Mouse (Mus musculus) intestine, postnatal 0 days (tissue): ENCODE measurements around the gene Ppfia3. TPM values are rescaled to one million over a fixed set of nuclear protein-coding genes. Genes with fewer than 3 reads are reported as not detected.

Experiments used
- ATAC-seq: fragments of 200-750 bp; cut with Nextera tagmentation; 2 replicates; pipeline ENCODE4 v1.8.0; 2017; ENCODE audit warnings: mild to moderate bottlenecking, moderate TSS enrichment, moderate library complexity
- H3K27ac ChIP-seq: fragments of 300-500 bp; sonication (generic); 2 replicates; pipeline ENCODE4 v1.5.1; 2014; ENCODE audit warnings: mild to moderate bottlenecking, low read depth, low read length, moderate library complexity
- H3K27me3 ChIP-seq: fragments of 300-500 bp; sonication (generic); replicated peaks from 2 replicates; pipeline ENCODE4 v1.6.1; 2014; ENCODE audit warnings: low read length, mixed read lengths; ENCODE audit not compliant: control insufficient read depth, insufficient read depth
- H3K36me3 ChIP-seq: fragments of 300-500 bp; sonication (generic); 2 replicates; pipeline ENCODE4 v1.6.1; 2014; ENCODE audit warnings: mild to moderate bottlenecking, moderate library complexity; ENCODE audit not compliant: control insufficient read depth, insufficient read depth
- H3K4me1 ChIP-seq: fragments of 300-500 bp; sonication (generic); replicated peaks from 2 replicates; pipeline ENCODE4 v1.6.1; 2014; ENCODE audit warnings: antibody characterized with exemption, low read length, mixed read lengths; ENCODE audit not compliant: control insufficient read depth, insufficient read depth
- H3K4me2 ChIP-seq: fragments of 300-500 bp; sonication (generic); replicated peaks from 2 replicates; pipeline ENCODE4 v1.6.1; 2014; ENCODE audit warnings: low read depth, mild to moderate bottlenecking, moderate library complexity
- H3K4me3 ChIP-seq: fragments of 300-500 bp; sonication (generic); 2 replicates; pipeline ENCODE4 v1.5.1; 2014; ENCODE audit warnings: low read depth, low read length
- H3K9ac ChIP-seq: fragments of 300-500 bp; sonication (generic); 2 replicates; pipeline ENCODE4 v1.6.1; 2014; ENCODE audit warnings: mild to moderate bottlenecking, low read depth, low read length
- H3K9me3 ChIP-seq: fragments of 300-500 bp; sonication (generic); 2 replicates; pipeline ENCODE4 v1.6.1; 2016; ENCODE audit warnings: mixed run types; ENCODE audit not compliant: control insufficient read depth
- CTCF ChIP-seq: sonication (generic); IDR thresholded peaks from 2 replicates; pipeline ENCODE4 v1.5.1; 2016; ENCODE audit warnings: low read depth, mild to moderate bottlenecking, control low read depth, antibody characterized with exemption, moderate library complexity
- WGBS: fragments of 180-500 bp; shearing (Covaris S2); extraction: QIAGEN DNeasy Blood & Tissue Kit; methylation state at CpG from one replicate; pipeline ENCODE4 v1.1.7; 2014; 5-methylcytosine and 5-hydroxymethylcytosine counted together
- polyA plus RNA-seq: library from polyadenylated mRNA; unstranded; fragments of >200 nt; fragmentation: Nextera tagmentation; extraction: Ambion mirVana; gene quantifications from 2 replicates; pipeline ENCODE4 v1.2.1, GENCODE M21; 2015

The Ppfia3 gene
- polyA plus RNA-seq, 1 experiment from 2014 or later: 24.5 TPM

- WGBS: 89% methylated on average over 4 of the region's 4 CpGs
- Histone ChIP-seq H3K4me2 (no peak overlapping the region), H3K27me3 (no peaks in the 10 kb centered on the region), H3K9me3 (no peaks in the 10 kb centered on the region), H3K36me3 (no peaks in the 10 kb centered on the region), H3K4me3 (no peak overlapping the region), H3K27ac (no peak overlapping the region), H3K9ac (no peak overlapping the region), H3K4me1 (peaks cover 19% of the 10 kb centered on the region)
- ATAC-seq: no peak
- no peak for TF ChIP-seq CTCF
These were observed 30.5 kb downstream of the Ppfia3 start for GRCm38 (mm10) chr7:45336319-45336718.

GRCm38 (mm10) chr7:45335056-45335455, 31.8 kb downstream of the Ppfia3 start, which contains the start of gene Hrc:
TSS of gene Hrc (plus strand) at chr7:45335290.
- Histone ChIP-seq H3K27ac (no peak within 1 kb of the TSS; the same call in 1 of the 2 replicates), H3K4me3 (no peak within 1 kb of the TSS), H3K4me1 (peaks cover 23% of the 10 kb centered on the region), H3K4me2 (peak within 1 kb of the TSS; percentile 79), H3K9ac (no peak within 1 kb of the TSS), H3K36me3 (peaks cover 7% of the 10 kb centered on the region; the same call in 1 of the 2 replicates), H3K9me3 (no peaks in the 10 kb centered on the region), H3K27me3 (no peaks in the 10 kb centered on the region)
- no peak for ATAC-seq
- 42% methylated on average over 5 of the region's 5 CpGs for WGBS
- no peak for TF ChIP-seq CTCF

GRCm38 (mm10) chr7:45334605-45335004, 32.2 kb downstream of the Ppfia3 start:
- no peak for TF ChIP-seq CTCF
- WGBS: 22% methylated on average over 3 of the region's 3 CpGs
- H3K9me3 ChIP-seq: no peaks in the 10 kb centered on the region
- no peak overlapping the region for H3K4me3 ChIP-seq
- H3K9ac ChIP-seq: no peak overlapping the region
- no peak for ATAC-seq
- no peaks in the 10 kb centered on the region for H3K27me3 ChIP-seq
- H3K27ac ChIP-seq: no peak overlapping the region
- H3K36me3 ChIP-seq: peaks cover 8% of the 10 kb centered on the region; the same call in 1 of the 2 replicates
- H3K4me1 ChIP-seq: peaks cover 23% of the 10 kb centered on the region
- peak overlapping the region; percentile 17; the same call in 1 of the 2 replicates for H3K4me2 ChIP-seq

GRCm38 (mm10) chr7:45333431-45333982, 33.3 kb downstream of the Ppfia3 start, which contains the start of gene Trpm4:
TSS of gene Trpm4 (minus strand) at chr7:45333780.
- Histone ChIP-seq H3K9me3 (no peaks in the 10 kb centered on the region), H3K9ac (peak within 1 kb of the TSS; percentile 71), H3K4me2 (peak within 1 kb of the TSS; percentile 79), H3K27ac (peak within 1 kb of the TSS; percentile 91), H3K27me3 (no peaks in the 10 kb centered on the region), H3K4me1 (peaks cover 19% of the 10 kb centered on the region), H3K36me3 (peaks cover 8% of the 10 kb centered on the region; the same call in 1 of the 2 replicates), H3K4me3 (peak within 1 kb of the TSS; percentile 73)
- under 1% methylated on average over 38 of the region's 38 CpGs for WGBS
- ATAC-seq: peak; percentile 68
- no peak for TF ChIP-seq CTCF

GRCm38 (mm10) chr7:45332685-45333425, 34.0 kb downstream of the Ppfia3 start:
- WGBS: under 1% methylated on average over 22 of the region's 22 CpGs
- no peak; the same call in none of the 2 replicates for TF ChIP-seq CTCF
- ATAC-seq: peak; percentile 65
- Histone ChIP-seq H3K4me1 (peaks cover 13% of the 10 kb centered on the region; the same call in 1 of the 2 replicates), H3K4me3 (peak overlapping the region; percentile 73), H3K27ac (peak overlapping the region; percentile 91), H3K27me3 (no peaks in the 10 kb centered on the region), H3K9ac (peak overlapping the region; percentile 71), H3K9me3 (no peaks in the 10 kb centered on the region), H3K36me3 (peaks cover 8% of the 10 kb centered on the region; the same call in 1 of the 2 replicates), H3K4me2 (peak overlapping the region; percentile 79)

GRCm38 (mm10) chr7:45331502-45331901, 35.3 kb downstream of the Ppfia3 start:
- Histone ChIP-seq H3K4me1 (0 out of 2 replicates have a peak, but pooled peaks cover 10% of the 10 kb centered on the region), H3K27ac (no peak overlapping the region), H3K36me3 (peaks cover 22% of the 10 kb centered on the region), H3K9ac (no peak overlapping the region), H3K9me3 (no peaks in the 10 kb centered on the region), H3K4me2 (no peak overlapping the region), H3K4me3 (no peak overlapping the region), H3K27me3 (no peaks in the 10 kb centered on the region)
- no peak for ATAC-seq
- WGBS: 87% methylated on average over 6 of the region's 6 CpGs
- TF ChIP-seq CTCF: peak; percentile 55
